Mouse (Mus musculus) activated CD4-positive, CD25-positive, alpha-beta regulatory T cell, adult 4 months (primary cell): Measurements from ENCODE around the gene Tceal9. TPM values are rescaled to one million over a fixed set of nuclear protein-coding genes. Genes with fewer than 3 reads are reported as not detected.

Experiments used
- ATAC-seq: one replicate; pipeline ENCODE4 v1.8.0; 2017
- polyA plus RNA-seq, 2 experiments: library from polyadenylated mRNA; unstranded; fragments of 100-300 nt; shearing (Covaris generic); gene quantifications; one replicate each; pipeline ENCODE4 v1.2.1; 2017

Gene Tceal9
- polyA plus RNA-seq, 2 experiments from 2014 or later, result 57.9 to 72.5 TPM

GRCm38 (mm10) chrX:136274542-136274941 is 29.7 kb downstream of the Tceal9 start:
- ATAC-seq, result no peak

- no peak for ATAC-seq
Observed at GRCm38 (mm10) chrX:136275386-136275785, 30.5 kb downstream of the Tceal9 start.

DNA sequence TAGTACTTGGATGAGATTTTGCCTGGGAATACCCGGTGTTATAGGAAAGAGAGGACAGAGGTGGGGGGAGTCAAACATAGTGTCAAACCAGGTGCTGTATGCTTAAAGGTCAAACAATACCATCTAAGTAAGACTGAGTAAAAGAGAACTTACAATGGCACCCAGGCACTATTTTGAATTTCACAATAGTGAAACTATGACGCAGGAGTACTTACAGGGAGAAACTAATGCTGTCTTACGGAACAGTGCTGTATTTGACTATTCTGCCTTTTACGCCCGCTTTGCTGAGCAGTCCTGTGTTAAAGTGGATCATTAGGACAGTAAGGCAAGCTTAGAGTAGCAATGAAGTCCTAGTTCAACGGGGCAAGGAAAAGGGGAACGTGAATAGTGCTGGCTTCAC is 32.7 kb downstream of the Tceal9 start:
- ATAC-seq, result no peak

GRCm38 (mm10) chrX:136278401-136278800 is 33.5 kb downstream of the Tceal9 start:
- ATAC-seq, result no peak

DNA sequence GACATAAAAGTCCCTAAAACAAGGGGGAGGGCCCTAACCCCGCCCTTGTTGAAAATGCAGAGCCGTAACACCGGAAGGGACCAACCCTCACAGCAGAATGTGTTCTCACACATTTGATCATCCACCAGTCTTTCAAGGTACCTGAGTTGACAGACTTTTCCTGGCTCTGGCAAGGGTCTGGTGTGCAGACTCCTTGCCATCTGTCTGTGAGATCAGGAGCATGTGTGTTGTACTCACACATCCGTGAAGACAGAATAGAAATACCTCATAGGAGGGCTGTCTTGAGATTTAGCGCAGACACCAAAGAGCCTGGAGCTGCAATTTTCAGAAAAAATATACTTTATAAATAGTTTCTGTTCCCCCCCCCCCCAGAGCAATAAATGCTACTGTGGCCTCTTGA is 34.5 kb downstream of the Tceal9 start:
- ATAC-seq, result no peak

- ATAC-seq, result no peak
Observed at GRCm38 (mm10) chrX:136290817-136291281, 46.0 kb downstream of the Tceal9 start.

Other genes starting within 250 kb of the Tceal9 start
- gene Arxes1, start 211.7 kb upstream of the Tceal9 start, polyA plus RNA-seq, result not detected
- under 1 TPM in 1 of 2 experiments, not detected in 1; 0.75 TPM for gene Bex2, start 176.8 kb upstream of the Tceal9 start, polyA plus RNA-seq
- gene Nxf3, start 159.8 kb upstream of the Tceal9 start, polyA plus RNA-seq, result not detected
- not detected for gene Bex4, start 106.1 kb upstream of the Tceal9 start, polyA plus RNA-seq
- gene Tceal8, start 72.7 kb upstream of the Tceal9 start, polyA plus RNA-seq, result 1 to 10 TPM in 1 of 2 experiments, under 1 TPM in 1; 0.40 to 1.5 TPM
- gene Tceal5, start 41.2 kb upstream of the Tceal9 start, polyA plus RNA-seq, result not detected
- gene Tceal7, start 30.3 kb upstream of the Tceal9 start, polyA plus RNA-seq, result not detected
- not detected for gene Bex1, start 29.6 kb upstream of the Tceal9 start, polyA plus RNA-seq
- gene Bex3, start 25.2 kb downstream of the Tceal9 start, polyA plus RNA-seq, result 10 to 100 TPM; 72.1 to 86.9 TPM